14 mouse cellular contexts compared by ENCODE assay signal in genomic region chr1:164681582-164681981, GRCm38 (mm10).
A peak's percentile ranks its signal among the peaks of the same experiment; 100 is the strongest.
DNase-seq lines count a peak whose midpoint lies in the region; ATAC-seq lines count a peak whose summit lies in the region.
"Had no signal": no experiment of that assay in that cellular context is flagged by ENCODE, and none has a peak within 500 bp of the region (broad histone marks: within the 10 kb centered on the region; RNA-seq: fewer than 3 reads in every experiment).

No protein-coding gene starts in this region.

- no peaks in the 10 kb centered on the region for H3K27me3 ChIP-seq in heart, embryonic 16.5 days (ENCODE audit: control insufficient read depth, insufficient read depth, low read length)
- no peaks in the 10 kb centered on the region for H3K27me3 ChIP-seq in midbrain, embryonic 11.5 days (ENCODE audit: control insufficient read depth, insufficient read depth, low read length)
- no peaks in the 10 kb centered on the region for H3K27me3 ChIP-seq in hindbrain, embryonic 10.5 days (ENCODE audit: insufficient read depth, poor library complexity, severe bottlenecking)
- H3K27me3 ChIP-seq: hindbrain, embryonic 15.5 days; liver, embryonic 15.5 days; midbrain, embryonic 15.5 days had no signal

- no peak overlapping the region for H3K4me2 ChIP-seq in heart, embryonic 16.5 days (ENCODE audit: low read depth, low read length)
- H3K4me2 ChIP-seq in midbrain, embryonic 11.5 days = no peak overlapping the region
- H3K4me2 ChIP-seq: hindbrain, embryonic 15.5 days; liver, embryonic 15.5 days; midbrain, embryonic 15.5 days had no signal

- WGBS in heart, embryonic 16.5 days = 39% methylated on average over 5 of the region's 5 CpGs
- WGBS in midbrain, embryonic 11.5 days = 78% methylated on average over 5 of the region's 5 CpGs
- 76% methylated on average over 5 of the region's 5 CpGs for WGBS in hindbrain, embryonic 10.5 days

- no peak overlapping the region for H3K27ac ChIP-seq in heart, embryonic 16.5 days (ENCODE audit: low read length)
- H3K27ac ChIP-seq in midbrain, embryonic 11.5 days (ENCODE audit: low read depth, low read length) = no peak overlapping the region
- H3K27ac ChIP-seq in hindbrain, embryonic 10.5 days = no peak overlapping the region
- H3K27ac ChIP-seq: hindbrain, embryonic 15.5 days; liver, embryonic 15.5 days; midbrain, embryonic 15.5 days; stomach, postnatal 0 days had no signal

- H3K9me3 ChIP-seq in heart, embryonic 16.5 days (replicated peaks; ENCODE audit: control insufficient read depth, low read length) = peaks cover 4% of the 10 kb centered on the region
- H3K9me3 ChIP-seq in midbrain, embryonic 11.5 days (ENCODE audit: control insufficient read depth, low read length) = no peaks in the 10 kb centered on the region
- H3K9me3 ChIP-seq in hindbrain, embryonic 10.5 days = 0 out of 2 replicates have a peak, but pooled peaks cover 5% of the 10 kb centered on the region
- H3K9me3 ChIP-seq: hindbrain, embryonic 15.5 days; liver, embryonic 15.5 days had no signal

- peak; percentile 36 for DNase-seq in gastrocnemius, adult 18-20 months (ENCODE audit: low spot score)
- DNase-seq in gastrocnemius, postnatal 14 days = no peak
- peak; percentile 55 for DNase-seq in right cerebral cortex, adult 18-20 months
- DNase-seq in right cerebral cortex, postnatal 4 days = no peak
- peak; percentile 20 to 49 for DNase-seq in lung, postnatal 4 days
- no peak for DNase-seq in midbrain, embryonic 11.5 days (ENCODE audit: low spot score, missing footprints)
- no peak for DNase-seq in hindbrain, embryonic 10.5 days (ENCODE audit: low spot score)

- peak; percentile 28 for ATAC-seq in heart, embryonic 16.5 days (replicated peaks; ENCODE audit: extremely low read depth, insufficient read depth, low FRiP score)
- no peak for ATAC-seq in midbrain, embryonic 11.5 days (ENCODE audit: low FRiP score)
- ATAC-seq: CD4-positive, CD25-positive, alpha-beta regulatory T cell, adult 4 months; forebrain, embryonic 16.5 days; midbrain, embryonic 15.5 days had no signal

- 0 out of 2 replicates have a peak, but pooled peaks cover 2% of the 10 kb centered on the region for H3K4me1 ChIP-seq in heart, embryonic 16.5 days (ENCODE audit: control insufficient read depth, insufficient read depth, low read length)
- no peaks in the 10 kb centered on the region for H3K4me1 ChIP-seq in midbrain, embryonic 11.5 days (ENCODE audit: control insufficient read depth, insufficient read depth, low read length)
- no peaks in the 10 kb centered on the region for H3K4me1 ChIP-seq in hindbrain, embryonic 10.5 days (replicated peaks)
- H3K4me1 ChIP-seq: hindbrain, embryonic 15.5 days; liver, embryonic 15.5 days; midbrain, embryonic 15.5 days had no signal

- H3K9ac ChIP-seq in heart, embryonic 16.5 days (ENCODE audit: low read length) = no peak overlapping the region
- no peak overlapping the region for H3K9ac ChIP-seq in midbrain, embryonic 11.5 days (ENCODE audit: low read length)
- H3K9ac ChIP-seq: hindbrain, embryonic 15.5 days; liver, embryonic 15.5 days; midbrain, embryonic 15.5 days had no signal

- intact Hi-C loops in gastrocnemius, postnatal 14 days (cut with DNase I; ENCODE audit: low total_unique reads) = no loop called here

- no peak overlapping the region for H3K4me3 ChIP-seq in heart, embryonic 16.5 days (ENCODE audit: low read length)
- H3K4me3 ChIP-seq in midbrain, embryonic 11.5 days (ENCODE audit: low read depth, low read length) = no peak overlapping the region
- H3K4me3 ChIP-seq in hindbrain, embryonic 10.5 days = no peak overlapping the region
- H3K4me3 ChIP-seq: hindbrain, embryonic 15.5 days; liver, embryonic 15.5 days; midbrain, embryonic 15.5 days had no signal

- H3K36me3 ChIP-seq in heart, embryonic 16.5 days (ENCODE audit: control insufficient read depth, insufficient read depth) = no peaks in the 10 kb centered on the region
- no peaks in the 10 kb centered on the region for H3K36me3 ChIP-seq in midbrain, embryonic 11.5 days (ENCODE audit: control insufficient read depth, insufficient read depth, low read length)
- no peaks in the 10 kb centered on the region for H3K36me3 ChIP-seq in hindbrain, embryonic 10.5 days
- H3K36me3 ChIP-seq: hindbrain, embryonic 15.5 days; liver, embryonic 15.5 days; midbrain, embryonic 15.5 days had no signal

Comparison
In these comparisons a context has a peak if more than half of its experiments do, and no peak if none do; other contexts are left out.
1. DNase-seq: peak in gastrocnemius, adult 18-20 months (single experiment), right cerebral cortex, adult 18-20 months (single experiment) and lung, postnatal 4 days (2 of 2); none in gastrocnemius, postnatal 14 days (single experiment), right cerebral cortex, postnatal 4 days (single experiment), midbrain, embryonic 11.5 days (single experiment) and hindbrain, embryonic 10.5 days (single experiment).